Mouse (Mus musculus): ENCODE measurements around the gene Hyal1.

Hyal1 gene

GRCm38 (mm10) chr9:107575579-107576356, 959 bp upstream of the Hyal1 start:
- DNase-seq, result no peak

GRCm38 (mm10) chr9:107577871-107578270, 1.1 kb downstream of the Hyal1 start:
- no peak for DNase-seq

- no peak for DNase-seq
Observed at GRCm38 (mm10) chr9:107578587-107578986, 1.9 kb downstream of the Hyal1 start, which contains the start of gene Naa80. Naa80 (plus strand) TSS chr9:107578887.

GRCm38 (mm10) chr9:107579023-107579900, 2.5 kb downstream of the Hyal1 start:
- DNase-seq, result no peak

GRCm38 (mm10) chr9:107580501-107581317, 4.0 kb downstream of the Hyal1 start, which contains the start of gene Hyal3:
Hyal3 (plus strand) TSS chr9:107580818.
- peak; percentile 91 for DNase-seq

GRCm38 (mm10) chr9:107581584-107581983, 4.9 kb downstream of the Hyal1 start:
- no peak for DNase-seq

- no peak for DNase-seq
Observed at GRCm38 (mm10) chr9:107582509-107583062, 5.9 kb downstream of the Hyal1 start.

GRCm38 (mm10) chr9:107583174-107583573, 6.4 kb downstream of the Hyal1 start:
- DNase-seq, result no peak

GRCm38 (mm10) chr9:107586504-107586903, 9.8 kb downstream of the Hyal1 start:
- peak; percentile 67 for DNase-seq

- peak; percentile 99 for DNase-seq
Observed at GRCm38 (mm10) chr9:107586974-107587832, 10.5 kb downstream of the Hyal1 start, which contains the start of gene Ifrd2. Ifrd2 (plus strand) TSS chr9:107587642.

GRCm38 (mm10) chr9:107587833-107588639, 11.3 kb downstream of the Hyal1 start:
- no peak for DNase-seq

- DNase-seq, result peak; percentile 76
Observed at GRCm38 (mm10) chr9:107590058-107590772, 13.5 kb downstream of the Hyal1 start.

GRCm38 (mm10) chr9:107590773-107591060, 14.0 kb downstream of the Hyal1 start:
- DNase-seq, result no peak

- peak; percentile 90 for DNase-seq
Observed at GRCm38 (mm10) chr9:107593101-107593976, 16.6 kb downstream of the Hyal1 start.

- no peak for DNase-seq
Observed at GRCm38 (mm10) chr9:107594281-107595062, 17.7 kb downstream of the Hyal1 start.

GRCm38 (mm10) chr9:107596619-107597569, 20.2 kb downstream of the Hyal1 start:
- no peak for DNase-seq

- no peak for DNase-seq
Observed at GRCm38 (mm10) chr9:107598385-107598784, 21.7 kb downstream of the Hyal1 start.
